Mouse (Mus musculus) forelimb bud, embryonic 11.5 days (tissue): ENCODE measurements around the gene Grin2a.
"Not testable (repeated sequence)": the region's sequence is repeated elsewhere in the genome, so short reads cannot be mapped to it uniquely, and the experiment has no call there.

Experiments used
- DNase-seq: peaks from one replicate; pipeline ENCODE4 v3.0.0-alpha.2; 2012; ENCODE audit warnings: low read depth, low spot score

Grin2a gene

GRCm38 (mm10) chr16:9625652-9626444 lies 369.5 kb downstream of the Grin2a start:
- DNase-seq = no peak

DNA sequence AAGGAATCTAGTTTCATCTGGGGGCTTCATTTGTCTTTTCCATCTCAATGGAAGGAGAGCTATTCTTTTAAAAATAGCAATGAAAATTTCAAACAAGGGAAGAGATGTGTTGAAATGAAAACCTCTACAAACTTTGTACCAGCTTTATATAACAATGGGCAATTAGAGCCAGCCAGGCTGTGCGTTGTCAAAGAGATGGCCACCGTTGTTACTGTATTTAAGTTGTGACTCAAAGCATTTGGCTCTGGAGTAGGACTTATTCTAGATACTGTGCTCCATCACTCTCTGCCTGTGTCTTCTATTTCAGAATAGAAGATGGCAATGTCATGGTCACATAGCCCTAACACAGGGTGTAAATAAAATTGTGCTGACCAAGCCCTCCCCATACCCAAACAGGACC lies 371.0 kb downstream of the Grin2a start:
- no peak for DNase-seq

DNA sequence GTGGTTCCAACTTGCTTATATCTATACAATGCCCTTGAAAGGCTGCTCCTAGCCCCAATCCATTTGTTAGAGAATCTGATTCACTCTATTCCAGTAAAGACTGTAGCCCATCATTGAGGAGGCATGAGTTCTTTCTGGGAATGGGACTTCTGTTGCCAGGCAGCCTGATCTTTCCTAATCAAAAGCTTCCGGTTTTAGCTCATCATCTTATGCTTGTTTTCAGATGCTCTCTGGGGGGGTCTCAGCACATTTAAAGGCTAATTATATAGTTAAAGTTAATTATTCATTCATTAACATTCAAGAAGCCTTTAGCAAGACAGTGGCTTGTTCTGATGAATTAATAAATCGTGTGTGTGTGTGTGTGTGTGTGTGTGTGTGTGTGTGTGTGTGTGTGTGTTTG lies 377.2 kb downstream of the Grin2a start:
- no peak for DNase-seq

DNA sequence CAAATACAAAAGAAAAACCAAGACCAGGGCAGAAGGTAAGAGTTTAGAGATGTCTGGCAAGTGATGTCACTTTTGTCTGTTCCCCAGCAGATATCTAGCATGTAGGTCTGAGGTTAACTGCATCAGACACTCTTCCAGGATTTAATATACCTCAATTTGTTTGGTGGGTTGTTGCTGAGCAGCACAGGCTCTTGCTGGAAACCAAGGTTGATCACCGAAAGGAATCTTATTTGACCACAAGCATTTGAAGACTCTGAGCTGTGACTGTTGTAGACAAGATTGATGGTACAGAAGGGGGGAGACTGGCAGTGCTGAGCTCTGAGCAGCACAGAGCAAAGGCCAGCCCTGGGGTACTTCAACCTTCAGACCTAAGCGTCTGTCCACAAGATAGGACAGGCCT lies 378.1 kb downstream of the Grin2a start:
- no peak for DNase-seq

DNA sequence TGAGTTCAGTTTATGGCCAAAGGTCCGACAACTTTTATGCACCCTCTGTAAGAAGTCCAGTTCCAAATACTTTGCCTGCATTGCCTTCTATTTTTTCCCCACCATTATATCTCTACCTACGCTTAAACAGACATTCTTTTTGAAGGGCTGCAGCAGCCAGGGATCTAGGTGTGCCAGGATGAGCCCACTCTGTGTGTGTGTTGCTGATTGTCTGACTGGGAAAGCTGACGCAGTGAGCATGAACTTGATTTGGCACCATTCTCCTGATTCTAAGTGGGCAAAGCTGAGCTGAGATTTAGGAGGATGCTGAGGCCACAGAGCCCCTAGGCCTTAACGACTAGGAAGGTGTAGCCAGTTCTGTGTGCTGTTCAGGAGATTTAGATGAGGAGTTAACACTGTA lies 378.6 kb downstream of the Grin2a start:
- DNase-seq = no peak

- DNase-seq = not testable (repeated sequence)
These were observed 382.8 kb downstream of the Grin2a start for GRCm38 (mm10) chr16:9612596-9612995.

GRCm38 (mm10) chr16:9607432-9607831 lies 387.9 kb downstream of the Grin2a start:
- no peak for DNase-seq

GRCm38 (mm10) chr16:9603983-9604382 lies 391.4 kb downstream of the Grin2a start:
- no peak for DNase-seq

DNA sequence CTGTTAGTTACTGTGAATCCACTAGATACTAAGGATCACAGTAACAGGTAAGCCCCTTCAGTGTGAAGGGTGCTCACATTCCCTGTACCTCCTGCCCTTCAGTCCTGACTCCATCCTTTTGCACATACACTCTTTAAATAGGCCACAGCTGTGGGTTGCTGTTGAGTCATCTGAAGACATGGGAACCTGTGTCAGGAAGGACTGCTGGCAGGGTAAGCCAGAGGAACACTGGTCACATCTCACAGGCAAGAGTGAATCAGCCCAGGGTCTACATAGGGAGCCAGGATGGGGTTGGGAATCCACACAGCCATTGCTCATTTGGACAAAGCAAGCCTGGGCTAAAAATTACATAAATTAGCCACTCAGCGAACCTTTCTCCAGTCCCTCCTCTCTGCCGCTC lies 392.8 kb downstream of the Grin2a start:
- no peak for DNase-seq

DNA sequence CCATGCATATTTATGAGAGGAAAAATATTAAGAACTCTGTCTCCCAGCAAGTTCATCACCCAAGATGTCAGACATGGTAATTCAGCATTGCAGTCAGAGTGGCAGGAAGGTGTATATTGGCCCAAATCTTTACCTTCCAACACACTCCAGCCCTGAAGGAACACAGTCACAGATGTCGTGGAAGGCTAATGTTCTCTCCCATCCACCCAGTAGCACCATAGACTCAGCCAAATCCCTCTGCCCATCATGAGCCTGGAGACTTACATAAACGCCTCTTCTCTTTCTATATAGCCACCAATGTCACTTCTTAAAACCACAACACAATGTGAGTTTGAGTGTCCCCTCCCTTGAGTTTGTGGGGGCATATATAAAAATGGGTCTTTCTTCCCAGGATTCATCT lies 406.2 kb downstream of the Grin2a start:
- no peak for DNase-seq

DNA sequence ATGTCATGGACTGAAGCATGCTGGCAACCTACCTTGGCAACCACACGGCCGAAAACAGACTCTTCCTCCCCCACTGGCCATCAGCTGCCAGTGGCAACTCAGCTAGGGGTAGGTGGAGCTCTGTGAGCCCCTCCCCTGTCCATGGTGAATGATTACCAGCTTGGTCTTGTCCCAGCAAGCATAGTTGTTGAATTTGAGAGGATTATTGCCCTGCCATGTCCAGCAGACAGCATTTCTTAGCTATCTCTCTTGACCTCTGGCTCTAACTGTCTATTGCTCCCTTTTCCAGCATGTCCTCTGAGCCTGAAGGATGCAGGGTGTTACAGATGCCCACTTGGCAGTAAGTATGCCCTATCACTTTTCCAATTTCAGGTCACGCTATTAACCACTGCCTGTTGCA lies 406.9 kb downstream of the Grin2a start:
- DNase-seq = no peak

- no peak for DNase-seq
These were observed 411.4 kb downstream of the Grin2a start for GRCm38 (mm10) chr16:9583981-9584380.

DNA sequence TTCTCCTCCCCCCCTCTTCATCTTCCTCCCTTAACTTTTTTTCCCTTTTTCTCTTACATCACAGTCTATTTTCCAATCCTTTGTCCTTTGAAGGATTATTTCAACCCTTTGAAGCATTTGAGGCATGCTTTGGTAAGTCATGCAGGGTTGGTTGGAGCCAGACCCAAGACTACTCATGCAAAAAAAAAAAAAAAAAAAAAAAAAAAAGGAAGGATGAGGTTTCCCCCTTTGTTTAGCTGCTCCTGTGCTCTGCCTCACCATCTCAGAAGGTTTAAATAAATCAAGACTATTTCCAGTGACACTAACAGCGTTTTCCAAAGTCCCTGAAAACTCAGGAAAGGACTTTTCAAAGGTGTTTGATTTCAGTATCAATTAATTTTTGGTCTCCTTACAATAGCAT lies 423.6 kb downstream of the Grin2a start:
- DNase-seq = no peak

GRCm38 (mm10) chr16:9567286-9567685 lies 428.1 kb downstream of the Grin2a start:
- DNase-seq = no peak

GRCm38 (mm10) chr16:9561816-9562215 lies 433.5 kb downstream of the Grin2a start:
- peak; percentile 32 for DNase-seq

- DNase-seq = no peak
These were observed 460.2 kb downstream of the Grin2a start for GRCm38 (mm10) chr16:9535196-9535595.

DNA sequence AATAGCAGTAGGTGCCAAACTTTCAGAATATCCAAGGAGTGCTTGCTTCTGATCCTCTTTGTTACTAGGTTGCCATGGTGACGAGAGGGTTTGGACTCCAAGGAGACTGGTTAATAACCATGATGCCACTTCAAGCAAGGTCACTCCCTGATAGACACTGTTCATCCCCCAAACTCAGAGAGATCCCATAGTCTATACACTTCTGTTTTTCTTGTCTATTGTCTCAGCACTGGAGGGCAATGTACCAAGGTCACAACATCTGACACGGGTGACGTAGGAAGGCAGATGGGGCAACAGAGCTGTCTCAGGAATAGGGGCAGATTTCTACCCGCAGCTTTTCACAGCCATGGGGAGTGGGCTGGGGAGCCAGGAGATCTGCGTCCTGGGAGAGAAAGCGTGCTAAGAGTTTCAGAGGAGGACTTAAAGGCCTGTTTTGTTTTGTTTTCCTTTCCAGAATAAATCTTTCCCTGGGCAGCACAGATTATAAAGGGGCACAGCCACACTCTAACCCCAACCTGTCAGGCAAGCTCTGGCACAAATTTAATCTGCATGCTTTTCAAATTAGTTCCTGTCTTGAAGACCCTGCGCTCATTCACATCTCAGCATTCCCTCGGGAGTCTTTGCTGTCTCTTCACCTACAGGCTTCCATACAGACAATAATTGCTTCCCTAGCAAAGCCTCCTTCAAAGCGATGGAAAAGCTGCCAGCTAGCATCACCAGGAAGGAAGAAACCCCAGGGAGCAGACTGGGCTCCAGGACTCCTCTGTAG lies 461.6 kb downstream of the Grin2a start:
- DNase-seq = no peak

- DNase-seq = no peak
These were observed 462.4 kb downstream of the Grin2a start for GRCm38 (mm10) chr16:9532843-9533532.

- DNase-seq = no peak
These were observed 468.1 kb downstream of the Grin2a start for GRCm38 (mm10) chr16:9527214-9527613.

- DNase-seq = no peak
These were observed 472.0 kb downstream of the Grin2a start for GRCm38 (mm10) chr16:9523314-9523713.
